Mouse (Mus musculus) telencephalon, adult 2 months (tissue): ENCODE results near the gene Sds.

Experiments used
- DNase-seq: peaks from one replicate; pipeline ENCODE4 v3.0.0-alpha.2; 2011; ENCODE audit warnings: low read depth, low spot score

Sds gene

GRCm38 (mm10) chr5:120514031-120514677, 37.8 kb downstream of the Sds start:
- no peak for DNase-seq

- no peak for DNase-seq
These were observed 38.4 kb downstream of the Sds start for GRCm38 (mm10) chr5:120514754-120515153.

GRCm38 (mm10) chr5:120515451-120515850, 39.1 kb downstream of the Sds start:
- DNase-seq = no peak

- DNase-seq = no peak
These were observed 40.1 kb downstream of the Sds start for GRCm38 (mm10) chr5:120516221-120516984.

GRCm38 (mm10) chr5:120517552-120517951, 41.2 kb downstream of the Sds start:
- no peak for DNase-seq

GRCm38 (mm10) chr5:120522649-120523048, 46.3 kb downstream of the Sds start:
- DNase-seq = no peak

- DNase-seq = no peak
These were observed 48.4 kb downstream of the Sds start for GRCm38 (mm10) chr5:120524736-120525135.

- DNase-seq = no peak
These were observed 49.4 kb downstream of the Sds start for GRCm38 (mm10) chr5:120525737-120526136.

GRCm38 (mm10) chr5:120526311-120526710, 50.0 kb downstream of the Sds start:
- no peak for DNase-seq

GRCm38 (mm10) chr5:120527296-120527964, 51.1 kb downstream of the Sds start:
- DNase-seq = no peak

- no peak for DNase-seq
These were observed 55.3 kb downstream of the Sds start for GRCm38 (mm10) chr5:120531631-120532030.
